ENCODE assay signal across 14 mouse cellular contexts in genomic region chr17:83654651-83655136, GRCm38 (mm10). TPM values are rescaled to one million over a fixed set of nuclear protein-coding genes. Genes with fewer than 3 reads are reported as not detected.
DNase-seq lines count a peak whose midpoint lies in the region; ATAC-seq and TF ChIP-seq lines count a peak whose summit lies in the region.
"Had no signal": no experiment of that assay in that cellular context is flagged by ENCODE, and none has a peak within 500 bp of the region (broad histone marks: within the 10 kb centered on the region; RNA-seq: fewer than 3 reads in every experiment).

No protein-coding gene starts in this region.

- no peak overlapping the region for H3K9ac ChIP-seq in forebrain, embryonic 13.5 days
- H3K9ac ChIP-seq: limb, embryonic 13.5 days had no signal

- H3K9me3 ChIP-seq in forebrain, embryonic 10.5 days, result no peaks in the 10 kb centered on the region
- H3K9me3 ChIP-seq in forebrain, embryonic 13.5 days (replicated peaks), result no peaks in the 10 kb centered on the region
- H3K9me3 ChIP-seq: hindbrain, embryonic 10.5 days; limb, embryonic 13.5 days had no signal

- peaks cover 4% of the 10 kb centered on the region; the same call in 1 of the 2 replicates for H3K4me1 ChIP-seq in forebrain, embryonic 10.5 days
- no peaks in the 10 kb centered on the region for H3K4me1 ChIP-seq in forebrain, embryonic 13.5 days
- H3K4me1 ChIP-seq in testis, adult 2 months (ENCODE audit: control insufficient read depth, insufficient read depth, low read length), result peaks cover 8% of the 10 kb centered on the region
- H3K4me1 ChIP-seq: limb, embryonic 13.5 days had no signal

- H3K36me3 ChIP-seq in forebrain, embryonic 10.5 days (replicated peaks), result no peaks in the 10 kb centered on the region
- no peaks in the 10 kb centered on the region for H3K36me3 ChIP-seq in forebrain, embryonic 13.5 days (ENCODE audit: poor library complexity, severe bottlenecking)
- no peaks in the 10 kb centered on the region for H3K36me3 ChIP-seq in testis, adult 2 months (ENCODE audit: control insufficient read depth, insufficient read depth, low read length)
- H3K36me3 ChIP-seq: hindbrain, embryonic 10.5 days; limb, embryonic 13.5 days had no signal

- no peak for DNase-seq in forebrain, embryonic 10.5 days (ENCODE audit: extremely low spot score, low spot score)
- DNase-seq in testis, postnatal 14 days (ENCODE audit: low spot score), result no peak
- DNase-seq in gastrocnemius, postnatal 4 days (ENCODE audit: low spot score in 2 of 2), result no peak
- DNase-seq: adrenal gland, adult 8-10 months; cerebellum, adult 2 months; gastrocnemius, adult 2 months; kidney, postnatal 4 days had no signal

- no peak for TF ChIP-seq CTCF in testis, adult 2 months (IDR thresholded peaks at IDR 0.05; ENCODE audit: control insufficient read depth, insufficient read depth, insufficient replicate concordance, low read depth, low read length)

- no peak overlapping the region for H3K4me2 ChIP-seq in forebrain, embryonic 13.5 days
- H3K4me2 ChIP-seq: limb, embryonic 13.5 days had no signal

- no peak for ATAC-seq in forebrain, embryonic 13.5 days
- ATAC-seq in monocyte, adult 5-6 weeks (replicated peaks; ENCODE audit: insufficient number of reproducible peaks, low FRiP score, low TSS enrichment, poor library complexity, severe bottlenecking), result peak; percentile 87
- no peak for ATAC-seq in megakaryocyte-erythroid progenitor cell, adult 5-6 weeks (replicated peaks; ENCODE audit: low FRiP score, low TSS enrichment, poor library complexity, severe bottlenecking)
- ATAC-seq in cerebellum, adult (ENCODE audit: insufficient number of reproducible peaks, low FRiP score, low TSS enrichment), result no peak

- WGBS in forebrain, embryonic 10.5 days, result 85% methylated on average over 13 of the region's 13 CpGs
- 89% methylated on average over 13 of the region's 13 CpGs for WGBS in forebrain, embryonic 13.5 days

- TF ChIP-seq POLR2A in testis, adult 2 months (IDR thresholded peaks at IDR 0.05; ENCODE audit: control insufficient read depth, low read depth, low read length), result no peak

- no peaks in the 10 kb centered on the region for H3K27me3 ChIP-seq in forebrain, embryonic 10.5 days (ENCODE audit: poor library complexity, severe bottlenecking)
- H3K27me3 ChIP-seq in forebrain, embryonic 13.5 days, result no peaks in the 10 kb centered on the region
- no peaks in the 10 kb centered on the region for H3K27me3 ChIP-seq in testis, adult 2 months (ENCODE audit: control insufficient read depth, insufficient read depth, low read length)
- H3K27me3 ChIP-seq: limb, embryonic 13.5 days had no signal

- H3K27ac ChIP-seq in forebrain, embryonic 10.5 days, result peak overlapping the region; percentile 46; the same call in 1 of the 2 replicates
- no peak overlapping the region for H3K27ac ChIP-seq in forebrain, embryonic 13.5 days
- H3K27ac ChIP-seq in testis, adult 2 months (ENCODE audit: control insufficient read depth, insufficient read depth, low read depth, low read length), result no peak overlapping the region
- H3K27ac ChIP-seq: gastrocnemius, adult 2 months; hindbrain, embryonic 10.5 days; limb, embryonic 13.5 days had no signal

- H3K4me3 ChIP-seq in forebrain, embryonic 10.5 days, result no peak overlapping the region
- H3K4me3 ChIP-seq in forebrain, embryonic 13.5 days, result no peak overlapping the region
- peak overlapping the region; percentile 65 for H3K4me3 ChIP-seq in testis, adult 2 months (ENCODE audit: control insufficient read depth, low read depth, low read length)
- H3K4me3 ChIP-seq: gastrocnemius, adult 2 months; hindbrain, embryonic 10.5 days; limb, embryonic 13.5 days had no signal

RNA-seq across cellular contexts. Expression of gene Kcng3, which starts 23.0 kb away (rescaled TPM):
- not detected in 2 replicates for polyA plus RNA-seq in forebrain, embryonic 10.5 days (2016; fragmentation: Nextera tagmentation; extraction: Ambion mirVana)
- not detected in 2 replicates for polyA plus RNA-seq in forebrain, embryonic 13.5 days (2015; fragmentation: Nextera tagmentation; extraction: Ambion mirVana)
- polyA plus RNA-seq in testis, adult 2 months (2012; rRNA removed), result 0.72 and 0.81 TPM in 2 replicates
- not detected in 3 replicates for total RNA-seq in monocyte, adult 5-6 weeks (2017)
- total RNA-seq in megakaryocyte-erythroid progenitor cell, adult 5-6 weeks (2014; fragmentation: Nextera tagmentation), result 0.17 TPM in 1 of 2 replicates, not detected in the other
- total RNA-seq in megakaryocyte-erythroid progenitor cell, adult 5-6 weeks (2017), result 0.23 TPM in 1 of 2 replicates, not detected in the other
- under 1 TPM in 1 of 2 experiments, not detected in 1; 0.08 TPM for total RNA-seq in gastrocnemius, postnatal 4 days (2021)
- total RNA-seq: gastrocnemius, adult 2 months had no signal
- polyA plus RNA-seq: hindbrain, embryonic 10.5 days; limb, embryonic 13.5 days had no signal

RNA-seq across cellular contexts. Expression of gene Mta3, which starts 51.3 kb away (rescaled TPM):
- 31.8 and 34.0 TPM in 2 replicates for polyA plus RNA-seq in forebrain, embryonic 10.5 days (2016; fragmentation: Nextera tagmentation; extraction: Ambion mirVana)
- 28.7 and 30.6 TPM in 2 replicates for polyA plus RNA-seq in forebrain, embryonic 13.5 days (2015; fragmentation: Nextera tagmentation; extraction: Ambion mirVana)
- polyA plus RNA-seq in testis, adult 2 months (2012; rRNA removed), result 36.3 and 38.3 TPM in 2 replicates
- 75.1 to 131 TPM (median 76.5 TPM) in 3 replicates for total RNA-seq in monocyte, adult 5-6 weeks (2017)
- 76.4 and 86.3 TPM in 2 replicates for total RNA-seq in megakaryocyte-erythroid progenitor cell, adult 5-6 weeks (2014; fragmentation: Nextera tagmentation)
- total RNA-seq in megakaryocyte-erythroid progenitor cell, adult 5-6 weeks (2017), result 68.2 and 77.5 TPM in 2 replicates
- total RNA-seq in gastrocnemius, postnatal 4 days (2021), result 10 to 100 TPM; 20.0 to 20.9 TPM
